Mouse (Mus musculus) G1E (cell line): ENCODE results near the gene Cenpa.

ENCODE experiments used
- CTCF ChIP-seq: IDR thresholded peaks from 2 replicates; pipeline ENCODE4 v1.5.1; 2012; ENCODE audit warnings: low read depth, low read length, inconsistent platforms, mixed read lengths
- POLR2AphosphoS5 ChIP-seq: IDR thresholded peaks from 2 replicates; pipeline ENCODE4 v1.6.1; 2012; ENCODE audit warnings: low read depth, low read length, inconsistent platforms; ENCODE audit not compliant: insufficient replicate concordance
- TAL1 ChIP-seq: conservative IDR thresholded peaks from 2 replicates; pipeline ENCODE4 v1.6.1; 2012; ENCODE audit warnings: low read depth, low read length, inconsistent platforms, mixed read lengths

- no peak for TF ChIP-seq POLR2AphosphoS5
- TF ChIP-seq CTCF = no peak
- no peak for TF ChIP-seq TAL1
Observed at GRCm38 (mm10) chr5:30649558-30649957, 17.0 kb upstream of the Cenpa start.
